Mouse (Mus musculus) layer of hippocampus, adult 18-20 months (tissue): ENCODE results near the gene Mb21d2. TPM values are rescaled to one million over a fixed set of nuclear protein-coding genes. Genes with fewer than 3 reads are reported as not detected.

Experiments used
- DNase-seq, 2 experiments: peaks; one replicate each; pipeline ENCODE4 v3.0.0; 2022; ENCODE audit warnings: low spot score in 2 of 2
- total RNA-seq, 2 experiments: library from RNA; stranded (reverse); gene quantifications; 2 replicates each; pipeline ENCODE4 v1.2.3; 2021

Gene Mb21d2
- total RNA-seq, 2 experiments from 2014 or later, result 21.4 to 21.8 TPM

DNA sequence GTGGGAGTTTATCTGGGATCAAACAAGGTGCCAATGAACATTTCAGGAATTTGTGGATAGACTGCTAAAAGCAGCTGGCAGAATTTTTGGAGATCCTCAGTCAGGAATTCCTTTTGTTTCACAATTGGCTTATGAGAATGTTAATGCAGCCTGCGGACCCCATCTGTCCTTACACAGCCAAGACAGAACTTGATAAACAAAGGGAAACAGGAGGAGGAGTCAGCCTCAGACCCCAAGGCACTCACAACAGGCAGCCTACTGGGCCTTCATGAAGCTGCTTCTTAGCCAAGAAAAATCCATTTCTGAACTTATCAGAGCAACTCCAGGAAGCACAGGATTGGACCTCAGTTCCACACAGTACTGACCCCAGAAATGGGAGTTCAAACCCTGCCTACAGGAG, 120.4 kb downstream of the Mb21d2 start:
- no peak for DNase-seq

DNA sequence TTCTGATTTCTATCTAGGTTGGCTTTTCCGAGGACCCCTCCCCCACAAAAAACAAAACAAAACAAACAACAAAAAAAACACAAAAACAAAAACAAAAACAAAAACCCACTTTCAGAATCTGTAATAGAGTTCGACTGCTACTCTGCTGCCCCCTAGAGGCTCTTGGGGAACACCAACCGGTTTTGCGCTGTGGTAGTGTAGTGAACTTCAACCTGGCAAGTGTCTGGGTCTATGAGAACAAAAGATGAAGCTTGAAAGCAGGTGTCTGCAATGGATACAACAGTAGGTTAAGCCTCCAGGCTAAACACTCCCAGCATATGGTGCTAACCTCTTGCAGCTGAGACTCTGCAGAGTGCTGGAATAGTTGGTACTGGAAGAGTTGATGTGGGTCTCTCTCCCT, 136.4 kb downstream of the Mb21d2 start:
- DNase-seq, result peak in 1 of 2 experiments; percentile 49

Other genes starting within 250 kb of the Mb21d2 start
- gene Fgf12, start 176.6 kb downstream of the Mb21d2 start, total RNA-seq, result 100 to 1,000 TPM; 140 to 146 TPM